Mouse (Mus musculus): Measurements from ENCODE around the gene Matn3.
A peak's percentile ranks its signal among the peaks of the same experiment; 100 is the strongest.
"Not testable (repeated sequence)": the region's sequence is repeated elsewhere in the genome, so short reads cannot be mapped to it uniquely, and the experiment has no call there.

Gene Matn3

DNA sequence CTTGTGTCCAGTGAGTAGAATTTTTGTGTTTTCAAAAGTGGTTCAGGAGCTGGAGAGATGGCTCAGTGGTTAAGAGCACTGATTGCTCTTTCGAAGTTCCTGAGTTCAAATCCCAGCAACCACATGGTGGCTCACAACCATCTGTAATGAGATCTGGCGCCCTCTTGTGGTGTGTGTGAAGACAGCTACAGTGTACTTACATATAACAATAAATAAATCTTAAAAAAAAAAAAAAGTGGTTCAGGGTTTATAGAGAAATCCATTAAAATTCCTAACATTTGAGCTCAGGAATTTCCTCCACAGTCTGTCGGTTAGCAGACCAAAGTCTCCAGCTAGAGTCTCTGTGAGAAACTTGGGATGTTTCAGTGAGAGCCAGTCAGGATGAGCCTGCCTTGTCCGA lies 11.5 kb upstream of the Matn3 start:
- DNase-seq (ENCODE audit: low spot score), result not testable (repeated sequence)

DNA sequence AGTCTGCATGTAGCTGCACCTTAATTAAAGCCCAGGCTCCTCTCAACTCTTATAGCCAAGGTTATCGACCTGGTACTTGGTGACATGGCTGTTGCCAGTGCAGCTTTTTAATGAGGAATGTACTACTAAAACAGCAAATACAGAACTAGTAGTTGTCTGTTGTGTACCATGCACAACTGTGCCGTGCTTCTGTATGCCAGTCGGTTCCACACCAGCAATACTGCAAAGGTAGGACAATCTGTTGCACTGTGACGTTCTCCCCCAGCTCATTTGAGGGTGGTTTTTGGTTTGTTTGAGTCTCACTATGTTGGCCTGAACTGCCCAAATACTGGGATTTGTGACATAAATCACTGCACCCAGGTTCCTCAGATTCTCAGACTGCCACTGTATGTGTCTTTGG lies 8.2 kb upstream of the Matn3 start:
- no peak for DNase-seq (ENCODE audit: low spot score)

DNA sequence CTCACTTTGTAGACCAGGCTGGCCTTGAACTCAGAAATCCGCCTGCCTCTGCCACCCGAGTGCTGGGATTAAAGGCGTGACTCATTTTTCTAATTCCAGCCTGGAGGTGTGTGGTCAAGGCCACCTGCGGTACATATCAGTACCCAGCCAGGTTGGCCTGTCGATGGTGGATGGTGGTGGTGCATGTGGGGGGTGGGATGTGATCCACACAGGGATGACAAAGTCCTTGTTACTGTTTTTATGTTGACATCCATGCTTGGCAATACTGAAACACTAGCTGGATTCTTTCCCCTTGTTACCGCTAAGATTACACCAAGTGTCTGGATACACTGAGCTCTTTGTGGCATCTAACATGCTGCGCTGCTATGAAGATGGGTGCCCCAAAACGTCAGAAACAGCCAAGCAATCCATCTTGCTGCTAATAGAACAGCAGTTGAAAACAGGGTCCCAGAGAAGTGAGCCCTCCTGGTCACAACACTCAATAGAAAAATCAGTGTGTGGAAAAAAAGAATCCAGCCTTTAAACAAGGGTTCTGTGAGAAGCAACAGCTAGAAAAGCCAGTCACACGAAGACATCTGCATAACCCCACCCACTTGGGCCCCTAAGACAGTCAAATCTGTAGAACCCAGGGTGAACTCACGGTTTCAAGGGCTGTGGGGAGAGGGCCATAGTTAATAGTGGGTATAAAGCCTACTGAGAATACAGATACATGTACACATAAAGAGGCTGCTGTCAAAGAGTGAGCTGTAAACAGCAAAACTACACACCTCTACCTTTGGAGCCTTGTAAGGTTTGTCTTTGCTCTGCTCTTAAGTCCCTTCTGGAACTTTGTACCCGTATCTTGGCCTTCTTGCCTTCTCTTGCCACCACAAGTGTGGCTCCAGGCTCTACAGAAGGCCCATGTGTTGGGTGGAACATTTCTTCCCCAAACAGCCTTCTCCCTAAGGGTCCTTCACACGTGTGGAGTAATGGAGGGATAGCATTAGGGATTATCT lies 7.4 kb upstream of the Matn3 start:
- DNase-seq (ENCODE audit: low spot score), result no peak

DNA sequence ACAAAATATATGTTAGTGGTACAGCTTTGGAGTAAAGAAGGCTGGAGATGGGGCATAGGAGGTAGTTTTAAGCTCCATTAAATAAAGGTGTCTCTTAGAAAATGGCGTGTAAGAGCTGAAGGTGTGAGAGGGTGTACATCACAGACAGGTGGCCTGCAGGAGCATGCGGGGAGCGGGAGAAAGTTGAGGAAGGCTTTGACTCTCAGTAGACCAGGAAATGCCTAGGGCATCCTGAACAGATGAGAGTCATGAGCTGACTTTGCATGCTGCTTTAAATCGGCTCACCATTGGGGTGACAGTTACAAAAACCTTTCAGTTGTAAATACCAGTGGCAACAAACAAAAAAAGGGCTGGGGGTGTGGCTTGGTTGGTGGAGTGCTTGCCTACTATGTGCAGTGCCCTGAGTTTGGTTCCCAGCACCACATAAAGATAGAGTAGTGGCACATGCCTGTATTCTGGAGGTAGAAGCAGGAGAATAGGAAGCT lies 6.6 kb upstream of the Matn3 start:
- DNase-seq (ENCODE audit: low spot score), result no peak

DNA sequence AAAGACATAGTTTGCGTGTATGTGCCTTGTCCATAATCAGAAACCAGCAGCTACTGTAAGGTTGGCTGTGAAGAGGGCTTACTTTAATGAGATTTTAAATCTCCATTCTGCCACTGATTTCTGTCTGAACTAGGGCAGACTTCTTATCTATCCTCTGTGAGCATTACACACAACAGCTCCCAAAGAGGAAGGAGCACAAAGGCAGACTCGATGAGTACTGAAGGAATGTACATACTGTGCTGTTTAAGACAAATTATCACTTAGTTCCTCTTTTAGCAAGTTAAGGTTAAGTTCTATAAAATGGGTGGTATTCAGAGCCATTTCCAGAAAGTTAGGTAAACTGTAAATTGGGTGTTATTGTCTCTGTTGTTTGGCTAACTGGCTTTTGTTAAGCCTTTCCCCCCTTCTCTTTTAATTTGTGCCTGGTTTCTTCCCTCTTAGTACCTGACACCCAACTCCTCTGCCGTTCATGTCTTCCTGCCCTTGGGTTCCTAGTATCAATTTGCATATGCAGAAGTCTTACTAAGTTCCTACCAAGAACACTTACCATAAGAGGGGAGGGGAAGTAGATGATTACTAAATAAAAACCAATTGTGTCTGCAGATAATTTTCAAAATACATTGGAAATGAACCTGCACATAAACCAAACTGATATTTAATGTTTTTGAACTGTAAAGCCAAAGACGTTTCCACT lies 5.9 kb upstream of the Matn3 start:
- no peak for DNase-seq (ENCODE audit: low spot score)

DNA sequence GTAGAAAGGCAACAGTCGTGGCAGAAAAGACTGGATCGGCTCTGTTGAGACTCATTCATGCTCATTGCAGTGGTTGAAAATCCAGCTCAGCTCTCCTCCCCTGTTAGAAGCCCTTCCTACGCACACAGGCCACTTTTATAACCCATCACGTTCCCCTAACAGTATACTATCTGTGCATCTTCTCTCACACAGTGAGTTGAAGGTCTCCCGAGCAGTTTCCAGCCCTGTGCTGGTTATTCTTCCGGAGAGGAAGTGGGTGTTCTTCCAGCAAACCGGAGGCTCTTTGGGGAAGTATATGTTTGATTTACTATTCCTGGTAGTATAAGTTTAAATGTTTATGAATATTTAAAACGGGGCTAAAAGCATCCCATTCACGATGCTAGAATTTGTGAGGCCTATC lies 566 bp upstream of the Matn3 start:
- DNase-seq (ENCODE audit: low spot score), result no peak

DNA sequence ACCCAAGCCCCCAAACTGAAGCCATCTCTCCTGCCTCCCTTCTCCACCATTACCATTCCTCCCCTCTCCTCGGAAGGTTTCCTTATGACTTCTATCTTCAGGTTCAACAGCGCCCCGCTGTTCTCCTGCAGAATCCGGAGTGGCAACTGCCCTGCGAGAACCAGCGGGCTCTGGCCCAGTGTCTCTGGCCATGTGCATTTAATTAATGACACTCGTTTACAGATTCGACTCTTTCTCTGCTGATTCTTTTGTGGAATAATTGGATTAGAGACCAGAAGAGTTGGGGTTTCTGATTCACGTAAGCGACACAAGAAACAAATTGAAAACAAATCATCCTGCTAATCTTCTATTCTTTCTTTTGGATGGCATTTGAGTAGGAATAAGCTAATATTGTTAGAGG lies 5.4 kb downstream of the Matn3 start:
- DNase-seq (ENCODE audit: low spot score), result no peak

DNA sequence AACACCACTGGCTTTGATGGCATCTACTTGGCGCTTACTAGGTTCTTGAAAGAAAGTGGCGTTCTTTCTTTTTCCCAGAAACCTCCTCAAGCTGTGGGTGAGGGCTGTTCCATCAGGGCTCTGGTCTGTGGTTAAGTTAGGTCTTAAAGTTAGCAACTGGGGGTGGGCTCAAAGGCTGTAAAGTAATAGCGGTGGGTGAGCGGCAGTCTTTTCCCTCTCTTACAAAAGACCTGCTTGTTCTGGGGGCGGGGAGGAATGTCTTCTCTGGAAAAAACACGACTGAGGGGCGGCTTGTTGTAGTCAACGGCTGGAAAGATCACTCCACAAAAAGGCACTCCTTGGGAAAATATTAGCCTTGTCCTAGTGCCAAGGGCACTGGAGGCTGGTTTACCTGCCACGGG lies 6.4 kb downstream of the Matn3 start:
- no peak for DNase-seq (ENCODE audit: low spot score)

DNA sequence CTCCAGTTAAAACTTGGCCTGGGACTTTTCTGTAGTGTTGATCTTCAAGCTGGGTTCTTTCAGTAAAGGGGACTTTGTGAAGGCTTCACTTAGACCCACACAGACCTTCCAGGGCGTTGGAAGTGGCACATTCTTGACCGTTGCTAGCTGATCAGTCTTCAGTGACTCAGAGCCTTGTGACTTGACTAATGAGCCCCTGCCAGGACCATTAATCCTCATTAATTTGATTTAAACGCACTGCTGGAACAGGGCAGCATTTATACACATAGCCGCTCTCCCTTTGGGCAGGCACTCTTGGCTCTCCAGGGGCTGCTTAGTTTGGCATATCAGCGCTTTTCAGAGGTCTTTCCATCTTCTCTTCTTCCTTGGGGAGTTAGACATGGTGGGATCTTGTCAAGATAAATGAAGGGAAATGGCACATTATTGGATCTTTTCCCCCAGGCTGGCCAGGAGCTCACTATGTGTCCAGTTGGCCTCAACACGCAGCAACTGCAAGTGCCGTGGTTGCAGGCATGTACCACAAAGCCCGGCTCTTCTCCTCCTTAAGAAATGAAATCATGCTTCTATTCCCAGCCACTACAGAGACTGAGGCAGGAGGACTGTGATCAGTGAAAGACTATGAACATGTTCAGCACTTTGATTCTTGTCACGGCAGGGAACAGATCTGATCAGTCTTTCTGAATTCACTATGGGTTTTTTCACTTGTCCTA lies 14.0 kb downstream of the Matn3 start:
- no peak for DNase-seq (ENCODE audit: low spot score)

DNA sequence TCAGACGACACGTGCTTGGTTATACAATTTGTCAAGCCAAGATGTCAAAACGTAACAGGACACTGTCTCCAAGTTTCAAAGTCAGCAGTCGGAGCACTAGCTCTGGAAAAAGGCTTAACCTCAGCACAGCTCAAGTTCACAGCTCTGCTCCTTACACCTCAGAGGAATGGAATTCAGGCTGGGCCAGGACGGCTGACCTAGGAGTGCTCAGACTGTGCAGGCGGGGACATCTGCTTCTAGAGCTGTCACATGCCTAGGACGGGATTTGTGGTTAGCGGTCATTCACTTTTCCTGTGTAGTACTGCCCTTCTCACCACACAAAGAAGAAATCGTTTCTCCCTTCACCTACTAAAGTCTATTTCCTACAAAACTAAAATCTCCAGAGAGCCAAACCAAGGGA lies 22.1 kb downstream of the Matn3 start:
- DNase-seq (ENCODE audit: low spot score), result no peak

DNA sequence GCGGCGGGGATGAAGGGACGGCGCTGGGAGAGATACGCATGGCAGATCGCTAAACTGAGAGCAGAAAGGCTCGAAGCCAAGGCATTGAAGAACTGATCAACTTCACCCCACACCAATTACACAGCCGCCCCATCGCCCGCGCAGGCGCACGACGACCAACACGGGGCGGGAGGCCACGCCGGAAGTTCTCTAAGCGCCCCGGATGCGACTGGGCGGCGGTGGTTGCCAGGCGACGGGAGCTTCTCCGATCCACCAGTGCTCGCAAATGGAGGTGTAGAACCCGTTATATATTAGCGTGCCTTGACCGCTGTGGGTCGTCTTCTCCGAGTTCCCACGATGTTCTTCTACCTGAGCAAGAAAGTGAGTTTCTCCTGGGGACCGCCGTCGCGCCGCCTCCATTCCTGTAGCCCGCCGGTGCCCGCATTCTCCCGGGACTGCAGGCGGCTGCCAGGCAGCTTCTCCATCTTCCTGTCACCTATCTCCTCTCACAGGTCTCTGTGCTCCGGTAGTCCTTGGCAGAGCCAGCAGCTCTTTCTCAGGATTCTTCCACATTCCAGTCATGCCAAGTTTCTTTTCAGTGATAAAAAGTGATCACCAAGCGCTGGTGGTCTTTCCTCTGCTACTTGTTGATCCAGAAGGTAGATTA lies 26.2 kb downstream of the Matn3 start, which contains the start of gene Wdr35:
Gene Wdr35 (plus strand): TSS at position 73 of the 646 bp plus-strand sequence.
- DNase-seq (ENCODE audit: low spot score), result peak; percentile 79

DNA sequence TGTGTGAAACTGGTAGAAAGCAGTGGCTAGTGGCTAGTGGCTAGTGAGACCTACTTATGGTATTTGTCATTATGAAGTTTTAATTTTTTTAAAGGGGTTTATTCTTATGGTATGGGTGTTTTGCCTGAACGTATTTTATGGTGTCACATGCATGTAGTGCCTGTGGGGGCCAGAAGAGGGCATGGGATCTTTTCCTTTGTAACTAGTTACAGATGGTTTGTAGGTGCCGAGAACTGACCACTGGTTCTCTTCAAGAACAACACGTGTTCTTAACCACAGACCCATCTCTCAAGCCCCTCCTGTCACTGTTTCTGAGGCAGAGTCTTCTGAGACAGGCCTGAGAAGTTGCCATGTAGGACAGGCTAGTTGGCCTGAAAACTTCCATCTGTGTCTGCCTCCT lies 27.3 kb downstream of the Matn3 start:
- no peak for DNase-seq (ENCODE audit: low spot score)

DNA sequence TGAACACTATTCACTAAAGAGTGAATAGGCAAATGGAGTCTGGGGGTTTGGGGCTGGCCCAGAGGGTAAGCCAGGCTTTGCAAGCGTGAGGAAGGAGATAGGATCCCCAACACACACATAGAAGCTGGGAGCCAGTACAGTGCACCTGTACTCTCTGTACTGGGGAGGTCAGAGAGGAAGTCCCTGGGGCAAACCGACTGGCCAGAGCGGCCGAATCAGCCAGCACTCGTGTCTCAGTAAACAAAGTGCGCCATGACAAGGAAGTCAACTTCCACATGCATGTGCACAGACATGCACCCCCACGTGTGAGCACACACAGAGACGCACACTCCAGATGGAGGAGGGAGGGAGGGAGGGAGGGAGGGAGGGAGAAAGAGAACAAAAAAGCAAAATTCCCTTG lies 45.5 kb downstream of the Matn3 start:
- no peak for DNase-seq (ENCODE audit: low spot score)

DNA sequence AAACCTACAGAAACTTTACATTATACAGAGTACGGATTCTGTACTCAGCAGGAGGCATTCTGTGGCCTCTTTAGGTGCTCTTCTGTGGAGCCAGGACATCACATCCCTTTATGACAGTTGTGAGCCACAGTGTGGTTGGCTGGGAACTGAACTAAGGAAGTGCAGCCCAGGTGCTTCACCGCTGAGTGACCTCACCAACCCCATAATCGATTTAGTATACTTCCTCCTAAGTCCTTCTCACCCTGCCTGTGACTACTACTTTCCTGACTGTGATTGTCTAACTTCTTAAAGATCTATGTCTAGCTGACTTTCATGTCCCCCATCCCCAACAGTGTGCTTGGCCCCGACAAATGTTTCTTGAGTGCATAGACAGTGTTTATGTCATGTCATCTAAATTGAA lies 50.6 kb downstream of the Matn3 start:
- no peak for DNase-seq (ENCODE audit: low spot score)

DNA sequence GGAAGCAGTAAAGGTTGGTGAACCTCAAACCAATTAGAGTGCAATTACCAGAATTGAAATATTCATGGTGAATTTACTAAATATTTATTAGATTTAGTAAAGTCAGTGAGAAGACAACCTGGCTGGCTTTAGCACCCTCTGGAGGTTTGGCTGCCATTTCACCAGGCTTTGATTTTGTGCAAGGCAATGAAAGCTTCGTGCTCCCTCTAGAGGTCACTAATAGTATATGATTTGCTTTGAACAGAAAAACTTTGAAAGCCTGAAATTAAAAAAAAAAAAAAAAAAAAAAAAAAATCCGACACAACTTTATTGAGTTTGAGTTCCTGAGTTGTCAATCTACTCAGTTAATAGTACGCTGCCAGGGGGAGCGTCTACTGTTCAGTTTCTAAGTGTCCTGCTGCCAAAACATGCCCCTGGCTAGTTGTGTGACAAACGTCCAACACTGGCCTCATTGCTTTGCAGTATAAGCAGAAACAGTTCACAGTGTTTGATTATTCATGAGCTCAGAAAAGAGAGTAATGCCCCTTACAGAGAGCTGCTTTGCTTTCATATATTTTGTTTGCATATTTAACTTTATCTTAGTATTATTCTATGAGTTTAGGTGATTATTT lies 54.4 kb downstream of the Matn3 start:
- no peak for DNase-seq (ENCODE audit: low spot score)

DNA sequence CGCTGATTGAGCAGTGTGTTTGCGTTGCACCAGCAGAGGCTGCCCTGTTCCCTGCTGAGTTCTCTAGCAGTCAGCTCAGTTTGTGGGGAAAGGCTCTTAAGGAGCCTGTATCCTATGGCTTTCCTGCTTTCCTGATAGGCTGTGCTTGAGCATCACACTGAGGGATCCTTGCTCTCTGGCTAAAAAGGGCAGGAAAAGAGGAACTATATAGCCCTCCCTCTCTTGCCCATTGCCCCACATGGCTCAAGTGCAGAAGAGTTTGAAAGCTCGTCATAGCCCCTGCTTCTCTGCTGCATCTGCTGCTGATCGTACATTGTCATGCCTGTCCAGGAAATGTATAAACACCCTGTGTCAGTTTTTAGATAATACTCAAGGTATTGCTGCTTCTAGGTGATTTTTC lies 59.4 kb downstream of the Matn3 start:
- no peak for DNase-seq (ENCODE audit: low spot score)

DNA sequence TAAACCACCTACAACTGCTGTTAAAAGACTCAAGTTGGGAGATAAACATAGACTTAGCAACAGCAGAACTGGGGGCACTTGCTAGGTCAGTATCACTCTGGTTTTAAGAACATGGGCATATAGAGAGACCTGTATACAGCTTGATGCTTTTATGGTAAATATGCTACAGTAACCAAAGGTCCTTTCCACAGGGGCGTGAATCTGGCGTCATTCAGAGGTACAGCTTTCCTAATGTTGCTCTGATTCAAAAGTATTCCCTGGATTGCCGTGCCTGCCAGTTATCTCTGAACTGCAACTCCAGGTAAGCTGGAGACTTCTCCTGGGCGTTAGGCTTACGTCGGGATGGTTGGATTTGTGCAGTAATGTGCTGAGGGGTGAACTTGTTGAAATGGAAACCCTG lies 60.1 kb downstream of the Matn3 start:
- no peak for DNase-seq (ENCODE audit: low spot score)

DNA sequence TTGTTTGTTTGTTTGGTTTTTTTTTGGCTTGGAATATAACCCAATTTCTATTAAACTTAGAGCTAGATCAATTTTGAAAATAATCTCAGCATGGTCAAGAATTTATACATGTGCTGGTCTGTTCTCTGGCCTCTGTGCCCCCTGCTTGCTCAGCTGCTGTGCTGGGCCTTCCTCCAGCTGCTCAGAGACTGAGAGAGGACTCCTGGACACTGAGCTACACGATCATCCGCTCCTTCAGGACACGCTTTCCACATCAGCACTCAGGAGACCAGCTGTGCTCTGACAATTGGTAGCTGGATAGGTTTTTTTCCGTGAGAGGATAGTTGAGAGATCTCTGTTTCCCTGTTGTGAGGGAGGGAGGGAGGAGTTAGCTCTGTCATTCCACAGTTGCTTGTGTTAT lies 62.6 kb downstream of the Matn3 start:
- no peak for DNase-seq (ENCODE audit: low spot score)

DNA sequence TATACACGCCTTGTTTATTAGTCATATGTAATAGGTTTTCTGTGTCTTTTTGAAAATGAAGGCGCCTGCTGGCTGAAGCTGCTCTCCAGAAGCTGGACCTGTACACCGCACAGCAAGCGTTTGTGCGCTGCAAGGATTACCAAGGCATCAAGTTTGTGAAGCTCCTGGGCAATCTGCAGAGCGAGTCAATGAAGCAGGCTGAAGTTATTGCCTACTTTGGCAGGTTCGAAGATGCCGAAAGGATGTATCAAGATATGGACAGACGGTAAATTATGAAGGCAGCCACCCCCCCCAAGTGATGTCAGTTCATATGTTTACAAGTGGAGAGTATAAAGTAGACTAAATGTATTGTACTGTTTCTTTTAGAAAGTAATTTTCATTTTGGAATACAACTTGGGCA lies 68.6 kb downstream of the Matn3 start:
- DNase-seq (ENCODE audit: low spot score), result no peak

DNA sequence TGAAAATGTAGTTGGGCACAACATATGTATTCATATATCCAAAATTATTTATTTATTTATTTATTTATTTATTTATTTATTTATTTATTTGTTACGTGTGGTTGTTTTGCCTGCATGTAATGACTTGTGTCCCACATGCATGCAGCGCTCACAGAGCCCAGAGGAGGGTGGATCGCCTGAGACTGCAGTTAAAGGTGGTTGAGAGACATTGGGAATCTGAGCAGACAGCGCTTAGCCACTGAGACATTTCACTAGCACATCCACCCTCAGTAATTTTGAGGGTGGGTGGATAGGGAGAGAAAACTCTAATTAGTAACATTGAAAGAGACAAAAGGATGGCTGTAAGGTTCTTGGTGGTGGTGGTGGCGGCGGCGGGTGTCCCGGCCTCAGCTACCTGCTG lies 72.7 kb downstream of the Matn3 start:
- no peak for DNase-seq (ENCODE audit: low spot score)

DNA sequence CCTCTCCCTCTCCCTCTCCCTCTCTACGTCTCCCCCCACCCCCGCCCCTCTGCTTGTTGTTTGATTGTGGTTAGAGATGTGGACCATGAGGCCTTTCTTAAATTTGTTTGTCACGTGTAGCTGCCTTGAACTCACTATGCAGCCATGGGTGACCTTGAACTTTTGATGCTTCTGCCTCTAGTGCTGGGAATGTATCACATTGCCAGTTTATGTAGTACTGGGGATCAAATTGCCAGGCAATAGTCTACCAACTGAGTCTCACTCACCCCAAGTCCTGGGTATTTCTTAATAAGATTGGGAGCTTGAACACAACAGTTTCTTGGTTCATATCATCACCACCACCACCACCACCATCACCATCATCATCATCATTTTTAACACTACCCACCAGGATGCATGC lies 73.3 kb downstream of the Matn3 start:
- no peak for DNase-seq (ENCODE audit: low spot score)

Measured in ovary, postnatal 10 days (tissue).